Mouse (Mus musculus) neural tube, embryonic 11.5 days (tissue): ENCODE results near the gene Vasn. TPM values are rescaled to one million over a fixed set of nuclear protein-coding genes. Genes with fewer than 3 reads are reported as not detected.
A peak's percentile ranks its signal among the peaks of the same experiment; 100 is the strongest.

Source experiments
- ATAC-seq: fragments of 200-750 bp; cut with Nextera tagmentation; 2 replicates; pipeline ENCODE4 v1.8.0; 2017; ENCODE audit warnings: moderate number of reproducible peaks, mild to moderate bottlenecking, moderate TSS enrichment, moderate library complexity; ENCODE audit not compliant: insufficient read depth, low FRiP score, low TSS enrichment
- DNase-seq: peaks from one replicate; pipeline ENCODE4 v3.0.0-alpha.2; 2015; ENCODE audit warnings: low spot score
- H3K27ac ChIP-seq: fragments of 300-500 bp; sonication (generic); 2 replicates; pipeline ENCODE4 v1.5.1; 2014; ENCODE audit warnings: low read depth, mild to moderate bottlenecking, low read length
- H3K27me3 ChIP-seq: fragments of 300-500 bp; sonication (generic); 2 replicates; pipeline ENCODE4 v1.6.1; 2014; ENCODE audit warnings: mild to moderate bottlenecking, low read length, mixed read lengths; ENCODE audit not compliant: control insufficient read depth, insufficient read depth
- H3K36me3 ChIP-seq: fragments of 300-500 bp; sonication (generic); 2 replicates; pipeline ENCODE4 v1.6.1; 2014; ENCODE audit warnings: mild to moderate bottlenecking, low read length, moderate library complexity, mixed read lengths; ENCODE audit not compliant: control insufficient read depth, insufficient read depth
- H3K4me1 ChIP-seq: fragments of 300-500 bp; sonication (generic); 2 replicates; pipeline ENCODE4 v1.6.1; 2014; ENCODE audit warnings: low read length, mixed read lengths; ENCODE audit not compliant: control insufficient read depth, insufficient read depth
- H3K4me2 ChIP-seq: fragments of 300-500 bp; sonication (generic); 2 replicates; pipeline ENCODE4 v1.6.1; 2014; ENCODE audit warnings: low read depth, mild to moderate bottlenecking, moderate library complexity
- H3K4me3 ChIP-seq: fragments of 300-500 bp; sonication (generic); 2 replicates; pipeline ENCODE4 v1.5.1; 2014; ENCODE audit warnings: low read depth, low read length
- H3K9ac ChIP-seq: fragments of 300-500 bp; sonication (generic); 2 replicates; pipeline ENCODE4 v1.6.1; 2014; ENCODE audit warnings: mild to moderate bottlenecking, low read length
- H3K9me3 ChIP-seq: fragments of 300-500 bp; sonication (generic); 2 replicates; pipeline ENCODE4 v1.6.1; 2016; ENCODE audit warnings: low read length; ENCODE audit not compliant: control insufficient read depth
- WGBS: fragments of 180-500 bp; shearing (Covaris S2); extraction: QIAGEN DNeasy Blood & Tissue Kit; methylation state at CpG from one replicate; pipeline ENCODE4 v1.1.7; 2014; 5-methylcytosine and 5-hydroxymethylcytosine counted together
- polyA plus RNA-seq: library from polyadenylated mRNA; unstranded; fragments of >200 nt; fragmentation: Nextera tagmentation; extraction: Ambion mirVana; gene quantifications from 2 replicates; pipeline ENCODE4 v1.2.1, GENCODE M21; 2014

The Vasn gene
- polyA plus RNA-seq, 1 experiment from 2014 or later: 11.1 TPM

DNA sequence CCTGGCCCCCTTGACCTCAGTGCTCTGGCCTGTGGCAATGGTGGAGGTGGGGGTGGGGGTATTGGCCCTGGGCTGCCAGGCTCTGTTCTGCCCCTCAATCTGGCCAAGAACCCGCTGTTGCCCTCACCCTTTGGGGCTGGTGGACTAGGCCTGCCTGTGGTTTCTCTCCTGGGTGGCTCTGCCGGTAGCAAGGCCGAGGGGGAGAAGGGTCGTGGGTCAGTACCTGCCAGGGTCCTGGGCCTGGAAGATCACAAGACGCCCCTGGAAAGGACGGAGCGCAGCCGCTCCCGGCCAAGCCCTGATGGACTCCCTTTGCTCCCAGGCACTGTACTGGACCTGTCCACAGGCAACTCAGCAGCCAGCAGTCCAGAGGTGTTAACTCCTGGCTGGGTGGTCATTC lies 26.0 kb upstream of the Vasn start:
- Histone ChIP-seq H3K9me3 (no peaks in the 10 kb centered on the region), H3K27me3 (no peaks in the 10 kb centered on the region), H3K4me2 (no peak overlapping the region), H3K9ac (no peak overlapping the region), H3K36me3 (peaks cover 36% of the 10 kb centered on the region), H3K4me3 (no peak overlapping the region), H3K27ac (no peak overlapping the region), H3K4me1 (no peaks in the 10 kb centered on the region)
- ATAC-seq (no peak), DNase-seq (no peak)
- 93% methylated on average over 8 of the region's 9 CpGs for WGBS

GRCm38 (mm10) chr16:4614639-4615038 lies 25.1 kb upstream of the Vasn start:
- H3K36me3 ChIP-seq: peaks cover 33% of the 10 kb centered on the region
- WGBS: 92% methylated on average over 3 of the region's 3 CpGs
- H3K9me3 ChIP-seq: no peaks in the 10 kb centered on the region
- DNase-seq: no peak
- no peak overlapping the region for H3K27ac ChIP-seq
- H3K4me1 ChIP-seq: no peaks in the 10 kb centered on the region
- H3K4me2 ChIP-seq: no peak overlapping the region
- no peak overlapping the region for H3K9ac ChIP-seq
- H3K27me3 ChIP-seq: no peaks in the 10 kb centered on the region
- no peak for ATAC-seq
- H3K4me3 ChIP-seq: no peak overlapping the region

GRCm38 (mm10) chr16:4615297-4615696 lies 24.4 kb upstream of the Vasn start:
- no peaks in the 10 kb centered on the region for H3K4me1 ChIP-seq
- no peak overlapping the region for H3K27ac ChIP-seq
- H3K36me3 ChIP-seq: peaks cover 33% of the 10 kb centered on the region
- H3K27me3 ChIP-seq: no peaks in the 10 kb centered on the region
- H3K4me3 ChIP-seq: no peak overlapping the region
- H3K9me3 ChIP-seq: no peaks in the 10 kb centered on the region
- DNase-seq (no peak), ATAC-seq (no peak)
- no peak overlapping the region for H3K4me2 ChIP-seq
- H3K9ac ChIP-seq: no peak overlapping the region
- 77% methylated on average over 1 of the region's 1 CpGs for WGBS

DNA sequence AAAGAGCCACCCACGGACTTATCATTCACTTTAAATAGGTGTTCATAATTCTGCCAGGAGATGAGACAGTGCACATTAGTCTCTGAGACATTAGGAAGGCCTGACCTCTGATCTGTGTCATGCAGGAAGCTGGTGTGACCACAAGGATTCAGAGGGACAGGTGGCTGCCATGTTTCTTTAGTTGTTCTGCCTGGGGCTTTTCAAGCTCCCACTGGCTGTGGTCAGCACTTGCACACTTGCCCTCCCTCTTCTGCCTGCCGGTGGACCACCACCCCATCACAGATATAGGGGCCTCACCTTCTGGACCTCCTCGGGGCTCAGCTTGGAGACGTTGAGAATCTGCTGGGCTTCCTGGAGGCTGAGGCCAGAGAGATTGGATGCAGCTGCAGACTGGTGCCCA lies 22.9 kb upstream of the Vasn start:
- no peaks in the 10 kb centered on the region for H3K9me3 ChIP-seq
- no peak overlapping the region for H3K4me2 ChIP-seq
- H3K27me3 ChIP-seq: no peaks in the 10 kb centered on the region
- no peaks in the 10 kb centered on the region for H3K4me1 ChIP-seq
- no peak overlapping the region for H3K9ac ChIP-seq
- 84% methylated on average over 4 of the region's 4 CpGs for WGBS
- peaks cover 28% of the 10 kb centered on the region for H3K36me3 ChIP-seq
- H3K27ac ChIP-seq: no peak overlapping the region
- DNase-seq: no peak
- no peak for ATAC-seq
- H3K4me3 ChIP-seq: no peak overlapping the region

DNA sequence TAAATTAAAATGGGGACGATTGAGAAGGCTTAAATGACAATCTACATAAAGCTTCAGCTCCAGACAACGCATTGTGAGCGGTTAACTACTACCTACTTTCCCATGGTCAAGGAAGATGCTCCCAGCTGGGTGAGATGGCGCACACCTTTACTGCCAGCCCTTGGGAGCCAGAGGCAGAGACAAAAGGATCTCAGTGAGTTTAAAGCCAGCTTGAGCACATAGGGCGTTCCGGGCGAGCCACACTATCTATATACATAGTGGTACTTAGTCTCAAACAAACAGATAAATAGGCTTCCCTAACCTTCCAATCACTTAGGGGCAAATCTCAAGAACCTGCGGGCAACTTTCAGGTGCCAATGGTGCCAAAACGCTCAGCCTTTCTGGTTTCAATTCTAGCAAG lies 15.7 kb upstream of the Vasn start:
- H3K4me2 ChIP-seq: peak overlapping the region; percentile 75
- no peaks in the 10 kb centered on the region for H3K9me3 ChIP-seq
- peaks cover 17% of the 10 kb centered on the region for H3K4me1 ChIP-seq
- no peak for DNase-seq
- peak; percentile 10; the same call in 1 of the 2 replicates for ATAC-seq
- H3K27ac ChIP-seq: peak overlapping the region; percentile 73
- no peaks in the 10 kb centered on the region for H3K27me3 ChIP-seq
- no peaks in the 10 kb centered on the region for H3K36me3 ChIP-seq
- 24% methylated on average over 9 of the region's 9 CpGs for WGBS
- peak overlapping the region; percentile 85 for H3K9ac ChIP-seq
- peak overlapping the region; percentile 73 for H3K4me3 ChIP-seq

- ATAC-seq: peak; percentile 85
Measured at GRCm38 (mm10) chr16:4624481-4625110, 15.1 kb upstream of the Vasn start, which contains the start of gene Pam16. Gene Pam16, minus strand, starts transcription at chr16:4624988.

GRCm38 (mm10) chr16:4627105-4627504 lies 12.6 kb upstream of the Vasn start:
- Histone ChIP-seq H3K27me3 (no peaks in the 10 kb centered on the region), H3K4me1 (peaks cover 17% of the 10 kb centered on the region), H3K27ac (no peak overlapping the region), H3K4me2 (no peak overlapping the region), H3K36me3 (no peaks in the 10 kb centered on the region), H3K9me3 (no peaks in the 10 kb centered on the region), H3K9ac (no peak overlapping the region), H3K4me3 (no peak overlapping the region)
- no peak for DNase-seq
- no peak for ATAC-seq
- 90% methylated on average over 6 of the region's 6 CpGs for WGBS

More at GRCm38 (mm10) chr16:4624481-4625110, 15.1 kb upstream of the Vasn start, which contains the start of gene Pam16:
- Histone ChIP-seq H3K4me1 (peaks cover 17% of the 10 kb centered on the region), H3K27me3 (no peaks in the 10 kb centered on the region), H3K9me3 (no peaks in the 10 kb centered on the region), H3K36me3 (no peaks in the 10 kb centered on the region), H3K9ac (peak within 1 kb of the TSS; percentile 85), H3K4me2 (peak within 1 kb of the TSS; percentile 75), H3K27ac (peak within 1 kb of the TSS; percentile 73), H3K4me3 (peak within 1 kb of the TSS; percentile 73)
- peak; percentile 94 for DNase-seq
- under 1% methylated on average over 56 of the region's 56 CpGs for WGBS

GRCm38 (mm10) chr16:4628898-4629419 lies 10.8 kb upstream of the Vasn start:
- Histone ChIP-seq H3K36me3 (no peaks in the 10 kb centered on the region), H3K9ac (no peak overlapping the region), H3K9me3 (no peaks in the 10 kb centered on the region), H3K4me2 (no peak overlapping the region), H3K27me3 (no peaks in the 10 kb centered on the region), H3K27ac (no peak overlapping the region), H3K4me3 (no peak overlapping the region), H3K4me1 (peaks cover 6% of the 10 kb centered on the region)
- ATAC-seq: no peak
- 93% methylated on average over 9 of the region's 9 CpGs for WGBS
- no peak for DNase-seq

- Histone ChIP-seq H3K27me3 (no peaks in the 10 kb centered on the region), H3K4me3 (no peak overlapping the region), H3K27ac (no peak overlapping the region), H3K9me3 (no peaks in the 10 kb centered on the region), H3K9ac (no peak overlapping the region), H3K4me1 (peaks cover 3% of the 10 kb centered on the region; the same call in 1 of the 2 replicates), H3K4me2 (no peak overlapping the region), H3K36me3 (no peaks in the 10 kb centered on the region)
- DNase-seq (peak; percentile 80), ATAC-seq (peak; percentile 36)
- WGBS: 24% methylated on average over 6 of the region's 6 CpGs
Measured at GRCm38 (mm10) chr16:4629950-4630349, 9.8 kb upstream of the Vasn start.
